Mouse (Mus musculus): ENCODE data around the gene Olfr1248. TPM values are rescaled to one million over a fixed set of nuclear protein-coding genes. Genes with fewer than 3 reads are reported as not detected.

The Olfr1248 gene
- polyA plus RNA-seq (2014; fragmentation: Illumina TruSeq; extraction: RNeasy Lipid Tissue Mini Kit (QIAGEN cat#74804)) = not detected

GRCm38 (mm10) chr2:89618145-89618544 is at the start of gene Olfr1248:
Olfr1248 (minus strand) TSS chr2:89618245.

GRCm38 (mm10) chr2:89661367-89661766 is 43.3 kb upstream of the Olfr1248 start, which contains the start of gene Olfr1250:
Olfr1250 (minus strand) TSS chr2:89661467.

GRCm38 (mm10) chr2:89634883-89635282 is 16.8 kb upstream of the Olfr1248 start, which contains the start of gene Olfr1249:
Olfr1249 (minus strand) TSS chr2:89634983.

GRCm38 (mm10) chr2:89614030-89614429 is 4.0 kb downstream of the Olfr1248 start, which contains the start of gene Olfr1247:
Olfr1247 (minus strand) TSS chr2:89614130.

GRCm38 (mm10) chr2:89593057-89593456 is 25.0 kb downstream of the Olfr1248 start, which contains the start of gene Olfr1246:
Olfr1246 (minus strand) TSS chr2:89593157.

GRCm38 (mm10) chr2:89578347-89578746 is 39.7 kb downstream of the Olfr1248 start, which contains the start of gene Olfr1245:
Olfr1245 (minus strand) TSS chr2:89578447.

Other genes with a start within 250 kb of the Olfr1248 start
- gene Olfr1238, start 208.6 kb downstream of the Olfr1248 start, polyA plus RNA-seq (2014; fragmentation: Illumina TruSeq; extraction: RNeasy Lipid Tissue Mini Kit (QIAGEN cat#74804)) = not detected
- gene Olfr1239, start 197.8 kb downstream of the Olfr1248 start, polyA plus RNA-seq (2014; fragmentation: Illumina TruSeq; extraction: RNeasy Lipid Tissue Mini Kit (QIAGEN cat#74804)) = not detected
- gene Olfr1240, start 175.2 kb downstream of the Olfr1248 start, polyA plus RNA-seq (2014; fragmentation: Illumina TruSeq; extraction: RNeasy Lipid Tissue Mini Kit (QIAGEN cat#74804)) = not detected
- gene Olfr1241, start 131.1 kb downstream of the Olfr1248 start, polyA plus RNA-seq (2014; fragmentation: Illumina TruSeq; extraction: RNeasy Lipid Tissue Mini Kit (QIAGEN cat#74804)) = not detected
- gene Olfr1242, start 119.9 kb downstream of the Olfr1248 start, polyA plus RNA-seq (2014; fragmentation: Illumina TruSeq; extraction: RNeasy Lipid Tissue Mini Kit (QIAGEN cat#74804)) = not detected
- not detected for gene Olfr1243, start 86.8 kb downstream of the Olfr1248 start, polyA plus RNA-seq (2014; fragmentation: Illumina TruSeq; extraction: RNeasy Lipid Tissue Mini Kit (QIAGEN cat#74804))
- gene Olfr1245, start 39.8 kb downstream of the Olfr1248 start, polyA plus RNA-seq (2014; fragmentation: Illumina TruSeq; extraction: RNeasy Lipid Tissue Mini Kit (QIAGEN cat#74804)) = not detected
- not detected for gene Olfr1246, start 25.1 kb downstream of the Olfr1248 start, polyA plus RNA-seq (2014; fragmentation: Illumina TruSeq; extraction: RNeasy Lipid Tissue Mini Kit (QIAGEN cat#74804))
- gene Olfr1247, start 4.1 kb downstream of the Olfr1248 start, polyA plus RNA-seq (2014; fragmentation: Illumina TruSeq; extraction: RNeasy Lipid Tissue Mini Kit (QIAGEN cat#74804)) = not detected
- not detected for gene Olfr1249, start 16.7 kb upstream of the Olfr1248 start, polyA plus RNA-seq (2014; fragmentation: Illumina TruSeq; extraction: RNeasy Lipid Tissue Mini Kit (QIAGEN cat#74804))
- gene Olfr1250, start 43.2 kb upstream of the Olfr1248 start, polyA plus RNA-seq (2014; fragmentation: Illumina TruSeq; extraction: RNeasy Lipid Tissue Mini Kit (QIAGEN cat#74804)) = not detected
- 1.1 TPM for gene Olfr1251, start 53.7 kb upstream of the Olfr1248 start, polyA plus RNA-seq (2014; fragmentation: Illumina TruSeq; extraction: RNeasy Lipid Tissue Mini Kit (QIAGEN cat#74804))
- gene Olfr1252, start 106.8 kb upstream of the Olfr1248 start, polyA plus RNA-seq (2014; fragmentation: Illumina TruSeq; extraction: RNeasy Lipid Tissue Mini Kit (QIAGEN cat#74804)) = not detected
- not detected for gene Olfr1253, start 138.8 kb upstream of the Olfr1248 start, polyA plus RNA-seq (2014; fragmentation: Illumina TruSeq; extraction: RNeasy Lipid Tissue Mini Kit (QIAGEN cat#74804))
- gene Olfr1254, start 175.4 kb upstream of the Olfr1248 start, polyA plus RNA-seq (2014; fragmentation: Illumina TruSeq; extraction: RNeasy Lipid Tissue Mini Kit (QIAGEN cat#74804)) = not detected
- not detected for gene Olfr1255, start 193.8 kb upstream of the Olfr1248 start, polyA plus RNA-seq (2014; fragmentation: Illumina TruSeq; extraction: RNeasy Lipid Tissue Mini Kit (QIAGEN cat#74804))
- gene Olfr1256, start 223.3 kb upstream of the Olfr1248 start, polyA plus RNA-seq (2014; fragmentation: Illumina TruSeq; extraction: RNeasy Lipid Tissue Mini Kit (QIAGEN cat#74804)) = not detected
- not detected for gene Olfr48, start 230.0 kb upstream of the Olfr1248 start, polyA plus RNA-seq (2014; fragmentation: Illumina TruSeq; extraction: RNeasy Lipid Tissue Mini Kit (QIAGEN cat#74804))